Mouse (Mus musculus) liver, adult 2 months (tissue): ENCODE data around the gene Kcnq1. TPM values are rescaled to one million over a fixed set of nuclear protein-coding genes. Genes with fewer than 3 reads are reported as not detected.

Experiments
- DNase-seq: peaks from one replicate; pipeline ENCODE4 v3.0.0-alpha.2; 2011; ENCODE audit warnings: low read depth, low spot score; ENCODE audit errors: extremely low read depth
- H3K27ac ChIP-seq: fragments of 200-500 bp; replicated peaks from 2 replicates; pipeline ENCODE4 v1.5.1; 2012; ENCODE audit warnings: low read depth, mild to moderate bottlenecking, control low read depth, inconsistent platforms, low read length; ENCODE audit not compliant: insufficient read depth
- H3K27me3 ChIP-seq: fragments of 200-500 bp; 2 replicates; pipeline ENCODE4 v1.6.1; 2012; ENCODE audit warnings: mild to moderate bottlenecking, moderate library complexity, low read length, inconsistent platforms; ENCODE audit not compliant: control insufficient read depth, insufficient read depth
- H3K36me3 ChIP-seq: fragments of 200-500 bp; 2 replicates; pipeline ENCODE4 v1.6.1; 2012; ENCODE audit warnings: low read length, inconsistent platforms; ENCODE audit not compliant: control insufficient read depth, insufficient read depth
- H3K4me1 ChIP-seq: fragments of 200-500 bp; 2 replicates; pipeline ENCODE4 v1.6.1; 2011; ENCODE audit warnings: low read length; ENCODE audit not compliant: control insufficient read depth, insufficient read depth
- H3K4me3 ChIP-seq: fragments of 200-500 bp; 2 replicates; pipeline ENCODE4 v1.5.1; 2011; ENCODE audit warnings: low read depth, mild to moderate bottlenecking, control low read depth, low read length, moderate library complexity; ENCODE audit not compliant: insufficient read depth
- H3K79me2 ChIP-seq: fragments of 200-500 bp; 2 replicates; pipeline ENCODE4 v1.6.1; 2012; ENCODE audit warnings: inconsistent platforms, mild to moderate bottlenecking, low read length, moderate library complexity; ENCODE audit not compliant: control insufficient read depth, insufficient read depth
- H3K9ac ChIP-seq: fragments of 200-500 bp; 2 replicates; pipeline ENCODE4 v1.6.1; 2012; ENCODE audit warnings: low read depth, mild to moderate bottlenecking, control low read depth, inconsistent platforms, low read length
- CTCF ChIP-seq: fragments of 200-500 bp; IDR thresholded peaks from 2 replicates; pipeline ENCODE4 v1.5.1; 2011; ENCODE audit warnings: low read depth, low read length, control low read depth
- POLR2A ChIP-seq: fragments of 200-500 bp; IDR thresholded peaks from 2 replicates; pipeline ENCODE4 v1.6.1; 2011; ENCODE audit warnings: low read length, control low read depth; ENCODE audit not compliant: insufficient read depth; ENCODE audit errors: extremely low read depth
- WGBS: fragments of 180-500 bp; shearing (Covaris S2); methylation state at CpG from one replicate; pipeline ENCODE4 v1.1.7; 2018; 5-methylcytosine and 5-hydroxymethylcytosine counted together
- polyA plus RNA-seq: library from polyadenylated mRNA; depleted of rRNA; stranded (reverse); fragments of >200 nt; gene quantifications from 2 replicates; pipeline ENCODE4 v1.2.3, GENCODE M21; 2012
- total RNA-seq: library from RNA; depleted of rRNA; stranded (reverse); fragments of >200 nt; gene quantifications from 2 replicates; pipeline ENCODE4 v1.2.3, GENCODE M21; 2014

Gene Kcnq1
- total and polyA plus RNA-seq, 2 experiments: 1.3 to 2.5 TPM

DNA sequence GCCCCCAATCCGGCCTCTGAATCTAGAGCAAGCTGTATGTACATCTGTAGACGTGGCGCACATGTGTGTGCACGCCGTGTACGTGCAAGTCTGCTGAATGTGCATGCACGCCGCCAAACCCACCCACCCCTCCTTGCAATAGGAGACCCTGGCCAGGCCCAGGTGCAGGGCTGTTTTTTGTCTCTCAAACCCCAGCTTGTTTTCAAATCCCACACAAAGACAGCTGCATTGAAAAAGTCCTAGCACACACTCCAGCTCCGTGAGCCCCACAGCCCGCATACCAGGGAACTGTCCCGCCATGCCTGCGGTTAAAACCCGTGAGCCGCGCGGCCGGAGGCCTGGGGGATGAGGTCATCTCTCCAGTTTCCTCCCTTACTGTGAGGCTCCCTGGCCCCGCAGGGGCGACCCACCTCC is 48.3 kb downstream of the Kcnq1 start:
- Histone ChIP-seq H3K4me1 (no peaks in the 10 kb centered on the region), H3K79me2 (no peaks in the 10 kb centered on the region), H3K4me3 (no peak overlapping the region), H3K27me3 (no peaks in the 10 kb centered on the region), H3K36me3 (no peaks in the 10 kb centered on the region), H3K27ac (no peak overlapping the region), H3K9ac (no peak overlapping the region)
- DNase-seq: no peak
- TF ChIP-seq CTCF (no peak), POLR2A (no peak)
- WGBS: 68% methylated on average over 19 of the region's 19 CpGs

GRCm38 (mm10) chr7:143155257-143155656 is 49.1 kb downstream of the Kcnq1 start:
- no peaks in the 10 kb centered on the region for H3K27me3 ChIP-seq
- H3K9ac ChIP-seq: no peak overlapping the region
- H3K4me1 ChIP-seq: no peaks in the 10 kb centered on the region
- no peaks in the 10 kb centered on the region for H3K79me2 ChIP-seq
- H3K36me3 ChIP-seq: no peaks in the 10 kb centered on the region
- H3K4me3 ChIP-seq: no peak overlapping the region
- WGBS: 84% methylated on average over 5 of the region's 5 CpGs
- DNase-seq: no peak
- TF ChIP-seq CTCF: no peak
- TF ChIP-seq POLR2A: no peak
- H3K27ac ChIP-seq: no peak overlapping the region

GRCm38 (mm10) chr7:143158690-143159425 is 52.7 kb downstream of the Kcnq1 start:
- TF ChIP-seq POLR2A (no peak), CTCF (no peak)
- Histone ChIP-seq H3K27ac (no peak overlapping the region), H3K9ac (no peak overlapping the region), H3K36me3 (no peaks in the 10 kb centered on the region), H3K79me2 (no peaks in the 10 kb centered on the region), H3K4me1 (no peaks in the 10 kb centered on the region), H3K27me3 (no peaks in the 10 kb centered on the region), H3K4me3 (no peak overlapping the region)
- DNase-seq: no peak
- WGBS: 96% methylated on average over 14 of the region's 14 CpGs

GRCm38 (mm10) chr7:143159446-143159845 is 53.3 kb downstream of the Kcnq1 start:
- DNase-seq: no peak
- Histone ChIP-seq H3K4me3 (no peak overlapping the region), H3K79me2 (no peaks in the 10 kb centered on the region), H3K9ac (no peak overlapping the region), H3K27ac (no peak overlapping the region), H3K27me3 (no peaks in the 10 kb centered on the region), H3K4me1 (no peaks in the 10 kb centered on the region), H3K36me3 (no peaks in the 10 kb centered on the region)
- WGBS: 91% methylated on average over 11 of the region's 11 CpGs
- TF ChIP-seq CTCF (no peak), POLR2A (no peak)

- H3K36me3 ChIP-seq: no peaks in the 10 kb centered on the region
- TF ChIP-seq CTCF (no peak), POLR2A (no peak)
Measured at GRCm38 (mm10) chr7:143160057-143160456, 53.9 kb downstream of the Kcnq1 start.

GRCm38 (mm10) chr7:143162051-143162450 is 55.9 kb downstream of the Kcnq1 start:
- H3K27ac ChIP-seq: no peak overlapping the region
- no peaks in the 10 kb centered on the region for H3K4me1 ChIP-seq
- WGBS: 60% methylated on average over 3 of the region's 3 CpGs
- DNase-seq: peak; percentile 35
- H3K9ac ChIP-seq: no peak overlapping the region
- H3K27me3 ChIP-seq: no peaks in the 10 kb centered on the region
- H3K79me2 ChIP-seq: no peaks in the 10 kb centered on the region
- no peak overlapping the region for H3K4me3 ChIP-seq
- TF ChIP-seq POLR2A: no peak
- no peak for TF ChIP-seq CTCF
- no peaks in the 10 kb centered on the region for H3K36me3 ChIP-seq

More at GRCm38 (mm10) chr7:143160057-143160456, 53.9 kb downstream of the Kcnq1 start:
- H3K4me3 ChIP-seq: no peak overlapping the region
- no peak overlapping the region for H3K27ac ChIP-seq
- 92% methylated on average over 5 of the region's 5 CpGs for WGBS
- no peak for DNase-seq
- H3K79me2 ChIP-seq: no peaks in the 10 kb centered on the region
- no peaks in the 10 kb centered on the region for H3K27me3 ChIP-seq
- no peaks in the 10 kb centered on the region for H3K4me1 ChIP-seq
- H3K9ac ChIP-seq: no peak overlapping the region
